Mouse (Mus musculus) erythroblast, embryonic 14.5 days (primary cell): ENCODE results near the gene Usp48. TPM values are rescaled to one million over a fixed set of nuclear protein-coding genes. Genes with fewer than 3 reads are reported as not detected.

Source experiments
- H3K27me3 ChIP-seq: 2 replicates; pipeline ENCODE4 v1.6.1; 2012; ENCODE audit warnings: inconsistent platforms; ENCODE audit not compliant: control insufficient read depth
- H3K36me3 ChIP-seq: 2 replicates; pipeline ENCODE4 v1.6.1; 2012; ENCODE audit warnings: mild to moderate bottlenecking, inconsistent platforms; ENCODE audit not compliant: control insufficient read depth
- H3K4me1 ChIP-seq: 2 replicates; pipeline ENCODE4 v1.6.1; 2012; ENCODE audit warnings: inconsistent platforms; ENCODE audit not compliant: control insufficient read depth
- H3K4me3 ChIP-seq: replicated peaks from 2 replicates; pipeline ENCODE3; 2012; ENCODE audit warnings: moderate library complexity, mild to moderate bottlenecking, inconsistent platforms
- H3K9me3 ChIP-seq: 2 replicates; pipeline ENCODE4 v1.6.1; 2012; ENCODE audit warnings: low read length, inconsistent platforms, mixed read lengths; ENCODE audit not compliant: control insufficient read depth
- GATA1 ChIP-seq: IDR thresholded peaks from 2 replicates; pipeline ENCODE4 v1.6.1; 2012; ENCODE audit warnings: low read length, inconsistent platforms, mixed read lengths
- TAL1 ChIP-seq: IDR thresholded peaks from 3 replicates; pipeline ENCODE4 v1.6.1; 2012; ENCODE audit warnings: low read length, inconsistent platforms, mixed read lengths
- polyA plus RNA-seq: library from polyadenylated mRNA; stranded (reverse); fragments of >175 nt; gene quantifications from 2 replicates; pipeline ENCODE4 v1.2.3, GENCODE M21; 2012

Gene Usp48
- 5.0 and 9.0 TPM in 2 replicates for polyA plus RNA-seq

GRCm38 (mm10) chr4:137593601-137594495 is at the start of gene Usp48:
Gene Usp48, plus strand, starts transcription at chr4:137593755.
- Histone ChIP-seq H3K4me1 (peaks cover 40% of the 10 kb centered on the region), H3K9me3 (no peaks in the 10 kb centered on the region), H3K4me3 (peak within 1 kb of the TSS; percentile 87), H3K36me3 (peaks cover 19% of the 10 kb centered on the region), H3K27me3 (no peaks in the 10 kb centered on the region)
- no peak for TF ChIP-seq TAL1
- TF ChIP-seq GATA1 = no peak

- H3K27me3 ChIP-seq = no peaks in the 10 kb centered on the region
- no peak for TF ChIP-seq TAL1
- H3K4me3 ChIP-seq = no peak overlapping the region
- H3K36me3 ChIP-seq = peaks cover 12% of the 10 kb centered on the region; the same call in 1 of the 2 replicates
- no peaks in the 10 kb centered on the region for H3K9me3 ChIP-seq
- no peaks in the 10 kb centered on the region for H3K4me1 ChIP-seq
Measured at GRCm38 (mm10) chr4:137545568-137545967, 48.0 kb upstream of the Usp48 start.

- H3K27me3 ChIP-seq = no peaks in the 10 kb centered on the region
- no peak overlapping the region for H3K4me3 ChIP-seq
- TF ChIP-seq GATA1 = no peak
- H3K36me3 ChIP-seq = peaks cover 12% of the 10 kb centered on the region; the same call in 1 of the 2 replicates
- no peaks in the 10 kb centered on the region for H3K4me1 ChIP-seq
- H3K9me3 ChIP-seq = no peaks in the 10 kb centered on the region
Measured at GRCm38 (mm10) chr4:137546003-137546525, 47.5 kb upstream of the Usp48 start.

GRCm38 (mm10) chr4:137553466-137553865 is 40.1 kb upstream of the Usp48 start:
- TF ChIP-seq TAL1 = no peak
- Histone ChIP-seq H3K27me3 (no peaks in the 10 kb centered on the region), H3K4me1 (no peaks in the 10 kb centered on the region), H3K4me3 (no peak overlapping the region), H3K36me3 (peaks cover 19% of the 10 kb centered on the region; the same call in 1 of the 2 replicates), H3K9me3 (no peaks in the 10 kb centered on the region)

GRCm38 (mm10) chr4:137556673-137557210 is 36.8 kb upstream of the Usp48 start:
- Histone ChIP-seq H3K9me3 (no peaks in the 10 kb centered on the region), H3K36me3 (peaks cover 23% of the 10 kb centered on the region; the same call in 1 of the 2 replicates), H3K27me3 (no peaks in the 10 kb centered on the region), H3K4me1 (no peaks in the 10 kb centered on the region), H3K4me3 (no peak overlapping the region)
- no peak for TF ChIP-seq TAL1
- no peak for TF ChIP-seq GATA1

GRCm38 (mm10) chr4:137569873-137570272 is 23.7 kb upstream of the Usp48 start:
- Histone ChIP-seq H3K9me3 (no peaks in the 10 kb centered on the region), H3K4me3 (no peak overlapping the region), H3K27me3 (no peaks in the 10 kb centered on the region), H3K36me3 (peaks cover 10% of the 10 kb centered on the region; the same call in 1 of the 2 replicates), H3K4me1 (no peaks in the 10 kb centered on the region)
- TF ChIP-seq TAL1 (no peak), GATA1 (no peak)

- no peak within 1 kb of the TSS for H3K4me3 ChIP-seq
- H3K4me1 ChIP-seq = 0 out of 2 replicates have a peak, but pooled peaks cover 2% of the 10 kb centered on the region
- no peaks in the 10 kb centered on the region for H3K9me3 ChIP-seq
- TF ChIP-seq GATA1 (no peak), TAL1 (no peak)
- H3K27me3 ChIP-seq = peaks cover 18% of the 10 kb centered on the region
- H3K36me3 ChIP-seq = no peaks in the 10 kb centered on the region; the same call in 1 of the 2 replicates
Measured at GRCm38 (mm10) chr4:137574469-137574868, 19.1 kb upstream of the Usp48 start, which contains the start of gene Ldlrad2. Gene Ldlrad2, minus strand, starts transcription at chr4:137574569.

- H3K27me3 ChIP-seq = peaks cover 26% of the 10 kb centered on the region
Measured at GRCm38 (mm10) chr4:137577486-137577885, 16.1 kb upstream of the Usp48 start.

GRCm38 (mm10) chr4:137578181-137578845 is 15.2 kb upstream of the Usp48 start:
- TF ChIP-seq GATA1 (no peak), TAL1 (no peak)
- Histone ChIP-seq H3K36me3 (no peaks in the 10 kb centered on the region), H3K9me3 (no peaks in the 10 kb centered on the region), H3K27me3 (peaks cover 26% of the 10 kb centered on the region), H3K4me3 (no peak overlapping the region), H3K4me1 (0 out of 2 replicates have a peak, but pooled peaks cover 2% of the 10 kb centered on the region)

More at GRCm38 (mm10) chr4:137577486-137577885, 16.1 kb upstream of the Usp48 start:
- TF ChIP-seq GATA1 = no peak
- no peak for TF ChIP-seq TAL1
- no peaks in the 10 kb centered on the region for H3K9me3 ChIP-seq
- H3K4me3 ChIP-seq = no peak overlapping the region
- no peaks in the 10 kb centered on the region for H3K36me3 ChIP-seq
- H3K4me1 ChIP-seq = 0 out of 2 replicates have a peak, but pooled peaks cover 2% of the 10 kb centered on the region
